Mouse (Mus musculus) liver, embryonic 14.5 days (tissue): ENCODE data around the gene Arl3.
"Not testable (repeated sequence)": the region's sequence is repeated elsewhere in the genome, so short reads cannot be mapped to it uniquely, and the experiment has no call there.

ENCODE experiments used
- CTCF ChIP-seq: IDR thresholded peaks from 2 replicates; pipeline ENCODE4 v1.5.1; 2016; ENCODE audit warnings: antibody characterized with exemption, low read depth, control low read depth
- EP300 ChIP-seq: IDR thresholded peaks from 2 replicates; pipeline ENCODE4 v1.6.1; 2016; ENCODE audit warnings: antibody characterized with exemption, low read depth

GRCm38 (mm10) chr19:46571211-46571877 lies 1.7 kb downstream of the Arl3 start:
- not testable (repeated sequence) for TF ChIP-seq CTCF, EP300
